Mouse (Mus musculus) urinary bladder, postnatal 36 days (tissue): ENCODE measurements at regions not wholly inside any gene's neighbourhood (a gene's known extent, or its start where the extent isn't known, plus 50 kb on each side); places are given as distances from the start of the nearest gene placed in this dataset.
"Not testable (repeated sequence)": the region's sequence is repeated elsewhere in the genome, so short reads cannot be mapped to it uniquely, and the experiment has no call there.

Source experiments
- DNase-seq, 2 experiments: peaks; one replicate each; pipeline ENCODE4 v3.0.0; 2022; ENCODE audit warnings: low spot score in 2 of 2, mixed read lengths in 1 of 2

- no peak for DNase-seq
Observed at GRCm38 (mm10) chr12:36933118-36933610, 175.2 kb upstream of the Meox2 start.

GRCm38 (mm10) chr12:36943903-36944302, 164.4 kb upstream of the Meox2 start:
- DNase-seq = no peak

- DNase-seq = peak; percentile 10 to 72
Observed at GRCm38 (mm10) chr12:36945964-36946363, 162.4 kb upstream of the Meox2 start.

- DNase-seq = no peak
Observed at GRCm38 (mm10) chr12:36947902-36948301, 160.4 kb upstream of the Meox2 start.

GRCm38 (mm10) chr12:36949096-36949738, 159.1 kb upstream of the Meox2 start:
- no peak for DNase-seq

GRCm38 (mm10) chr12:36974432-36975094, 133.8 kb upstream of the Meox2 start:
- no peak for DNase-seq

- DNase-seq = no peak
Observed at GRCm38 (mm10) chr12:36977141-36977540, 131.2 kb upstream of the Meox2 start.

- DNase-seq = no peak
Observed at GRCm38 (mm10) chr12:36991135-36991534, 117.2 kb upstream of the Meox2 start.

- no peak for DNase-seq
Observed at GRCm38 (mm10) chr12:36991970-36992369, 116.4 kb upstream of the Meox2 start.

GRCm38 (mm10) chr12:37001401-37001800, 106.9 kb upstream of the Meox2 start:
- no peak for DNase-seq

GRCm38 (mm10) chr12:37005262-37005661, 103.1 kb upstream of the Meox2 start:
- DNase-seq = no peak

GRCm38 (mm10) chr12:37010306-37010705, 98.0 kb upstream of the Meox2 start:
- DNase-seq = no peak

- DNase-seq = no peak
Observed at GRCm38 (mm10) chr12:37014401-37014800, 93.9 kb upstream of the Meox2 start.

GRCm38 (mm10) chr12:37014945-37015344, 93.4 kb upstream of the Meox2 start:
- not testable (repeated sequence) for DNase-seq

GRCm38 (mm10) chr12:37015474-37016248, 92.7 kb upstream of the Meox2 start:
- no peak for DNase-seq

- DNase-seq = no peak
Observed at GRCm38 (mm10) chr12:37047191-37047590, 61.1 kb upstream of the Meox2 start.

- no peak for DNase-seq
Observed at GRCm38 (mm10) chr12:37050596-37050995, 57.7 kb upstream of the Meox2 start.

- no peak for DNase-seq
Observed at GRCm38 (mm10) chr12:37057411-37057810, 50.9 kb upstream of the Meox2 start.
